Mouse (Mus musculus) thymus, adult 2 months (tissue): ENCODE data around the gene Asb10.

Experiments
- CTCF ChIP-seq: fragments of 200-500 bp; IDR thresholded peaks from 2 replicates; pipeline ENCODE4 v1.5.1; 2012; ENCODE audit warnings: mild to moderate bottlenecking, control low read depth, low read length, moderate library complexity, borderline replicate concordance; ENCODE audit not compliant: control insufficient read depth, poor library complexity, insufficient read depth; ENCODE audit errors: extremely low read depth
- POLR2A ChIP-seq: fragments of 200-500 bp; IDR thresholded peaks from 2 replicates; pipeline ENCODE4 v1.6.1; 2012; ENCODE audit warnings: mild to moderate bottlenecking, low read length, control low read depth, moderate library complexity; ENCODE audit not compliant: control insufficient read depth, poor library complexity, insufficient read depth; ENCODE audit errors: extremely low read depth

DNA sequence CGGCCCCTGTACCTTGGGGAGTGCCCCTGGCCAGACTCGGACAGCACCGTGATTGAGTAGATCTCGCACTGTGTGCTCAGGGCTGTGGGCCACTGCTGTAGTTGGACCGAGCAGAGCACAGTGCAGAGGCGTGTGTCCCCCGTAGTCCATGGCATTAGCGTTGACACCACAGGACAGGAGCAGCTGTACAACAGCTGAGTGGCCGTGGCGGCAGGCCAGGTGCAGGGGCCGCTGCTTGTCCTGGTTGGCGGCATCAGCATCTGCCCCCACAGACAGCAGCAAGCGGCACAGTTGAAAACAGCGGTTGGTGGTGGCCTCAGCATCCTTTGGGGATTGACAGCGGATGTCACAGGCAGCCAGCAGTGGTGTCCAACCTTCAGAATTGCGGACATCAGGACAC is 3.2 kb downstream of the Asb10 start:
- TF ChIP-seq CTCF: no peak
- TF ChIP-seq POLR2A: no peak
